Mouse (Mus musculus) left cerebral cortex, adult 2 months (tissue): ENCODE results near the gene Gm20867. TPM values are rescaled to one million over a fixed set of nuclear protein-coding genes. Genes with fewer than 3 reads are reported as not detected.
"Not testable (repeated sequence)": the region's sequence is repeated elsewhere in the genome, so short reads cannot be mapped to it uniquely, and the experiment has no call there.

ENCODE experiments used
- DNase-seq, 2 experiments: peaks; one replicate each; pipeline ENCODE4 v3.0.0; 2021 to 2022; ENCODE audit warnings: low spot score in 2 of 2, mixed read lengths in 1 of 2; ENCODE audit errors: extremely low spot score in 1 of 2
- H3K27ac ChIP-seq: fragments of 200-600 bp; 2 replicates; pipeline ENCODE4 v1.8.1; 2022
- H3K4me3 ChIP-seq: fragments of 200-600 bp; 2 replicates; pipeline ENCODE4 v1.8.1; 2022
- intact Hi-C: fragments of 180-260 bp; cut with DNase I; formaldehyde crosslinking; loops from one replicate; pipeline ENCODE4 v1.15.1; 2025
- long read RNA-seq, 2 experiments: library from polyadenylated mRNA; stranded (forward); transcript quantifications; one replicate each; pipeline ENCODE4 v2.0.0; 2021; ENCODE audit warnings: borderline mapping rate in 2 of 2
- total RNA-seq, 2 experiments: library from RNA; stranded (reverse); gene quantifications; 2 replicates each; pipeline ENCODE4 v1.2.3; 2021

Gm20867 gene
- total RNA-seq = not detected
- long read RNA-seq, experiment 1 = 0 reads
- long read RNA-seq, experiment 2 = 0 reads

GRCm38 (mm10) chrY:77963104-77963503 is at the start of gene Gm20867:
TSS of gene Gm20867 (minus strand) at chrY:77963204.
- intact Hi-C loops, H3K4me3 ChIP-seq, H3K27ac ChIP-seq, DNase-seq: not testable (repeated sequence)

Other genes starting within 250 kb of the Gm20867 start
- not detected for gene Gm29564, start 249.8 kb upstream of the Gm20867 start, total RNA-seq